Mouse (Mus musculus): ENCODE measurements around the gene Dnajb13. TPM values are rescaled to one million over a fixed set of nuclear protein-coding genes. Genes with fewer than 3 reads are reported as not detected.

The Dnajb13 gene
- polyA plus RNA-seq, 1 experiment from 2014 or later, result 0.49 TPM

DNA sequence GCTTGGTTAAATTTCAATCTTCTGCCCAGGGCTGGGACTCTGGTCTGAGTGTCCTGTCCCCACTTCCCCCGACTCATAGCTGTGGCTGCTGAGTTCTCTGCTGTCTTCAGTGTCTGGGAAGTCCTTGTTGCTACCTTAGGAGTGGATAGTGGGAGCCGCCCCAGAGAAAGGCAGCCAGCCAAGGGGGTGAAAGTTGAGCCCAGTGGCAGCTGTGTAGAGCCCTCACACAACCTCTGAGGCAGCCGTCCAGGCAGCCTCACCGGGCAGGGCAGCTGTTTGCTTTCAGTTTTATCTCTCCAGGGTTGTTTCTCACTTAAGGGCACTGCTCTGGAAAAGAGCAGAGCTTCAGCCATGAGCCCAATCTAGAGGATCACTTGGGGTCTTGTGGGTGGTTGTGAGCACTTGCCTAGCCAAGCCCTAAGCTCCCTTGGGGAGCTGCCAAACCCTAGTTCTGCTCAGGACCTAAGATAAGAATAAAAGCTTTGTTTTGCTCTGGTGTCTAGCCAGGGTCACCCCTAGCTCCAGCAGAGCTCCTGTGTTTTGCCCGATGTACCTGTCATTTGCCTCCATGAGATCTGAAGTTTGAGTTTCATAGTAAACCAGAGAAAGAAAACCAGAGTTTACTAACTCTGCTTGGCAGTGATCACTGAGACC lies 49.0 kb downstream of the Dnajb13 start:
- no peaks in the 10 kb centered on the region for H3K27me3 ChIP-seq (ENCODE audit: control insufficient read depth, insufficient read depth, low read length)
- no peak overlapping the region for H3K4me3 ChIP-seq (ENCODE audit: low read depth, low read length)
- H3K4me2 ChIP-seq (ENCODE audit: low read depth, low read length, severe bottlenecking), result no peak overlapping the region
- H3K9me3 ChIP-seq (ENCODE audit: control insufficient read depth, low read length), result no peaks in the 10 kb centered on the region
- H3K9ac ChIP-seq (ENCODE audit: low read length), result no peak overlapping the region
- no peaks in the 10 kb centered on the region for H3K4me1 ChIP-seq (replicated peaks; ENCODE audit: control insufficient read depth, insufficient read depth, low read length)
- WGBS, result 80% methylated on average over 5 of the region's 5 CpGs
- H3K27ac ChIP-seq (ENCODE audit: low read depth, low read length), result peak overlapping the region; percentile 41; the same call in 1 of the 2 replicates
- H3K36me3 ChIP-seq (ENCODE audit: control insufficient read depth, insufficient read depth, low read length), result no peaks in the 10 kb centered on the region; the same call in 1 of the 2 replicates
- no peak for ATAC-seq (replicated peaks; ENCODE audit: low FRiP score)
- DNase-seq (ENCODE audit: low spot score), result no peak

DNA sequence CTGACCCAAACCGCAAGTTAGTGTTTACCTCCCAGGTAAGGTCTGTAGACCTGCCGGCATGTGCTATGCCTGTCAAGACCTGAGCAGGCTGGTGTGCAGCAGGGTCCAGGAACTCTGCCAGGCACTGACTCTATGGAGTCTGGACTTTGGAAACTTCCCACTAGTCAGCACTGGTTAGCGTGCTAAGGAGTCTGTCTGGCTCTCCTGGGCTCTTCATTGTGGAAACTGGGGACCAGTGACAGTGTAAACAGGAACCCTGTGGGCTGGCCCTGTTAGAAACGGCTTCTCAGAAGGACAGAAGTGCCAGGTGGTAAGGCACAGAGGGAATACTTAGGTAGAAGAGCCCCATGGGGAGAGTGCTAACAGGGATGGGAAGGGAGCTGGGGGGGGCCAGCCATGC lies 49.5 kb downstream of the Dnajb13 start:
- no peak overlapping the region for H3K27ac ChIP-seq (ENCODE audit: low read depth, low read length)
- peaks cover 3% of the 10 kb centered on the region; the same call in 1 of the 2 replicates for H3K36me3 ChIP-seq (ENCODE audit: control insufficient read depth, insufficient read depth, low read length)
- no peak overlapping the region for H3K4me3 ChIP-seq (ENCODE audit: low read depth, low read length)
- no peaks in the 10 kb centered on the region for H3K9me3 ChIP-seq (ENCODE audit: control insufficient read depth, low read length)
- no peak overlapping the region for H3K9ac ChIP-seq (ENCODE audit: low read length)
- H3K4me2 ChIP-seq (ENCODE audit: low read depth, low read length, severe bottlenecking), result no peak overlapping the region
- no peak for DNase-seq (ENCODE audit: low spot score)
- H3K27me3 ChIP-seq (ENCODE audit: control insufficient read depth, insufficient read depth, low read length), result no peaks in the 10 kb centered on the region
- ATAC-seq (replicated peaks; ENCODE audit: low FRiP score), result no peak
- no peaks in the 10 kb centered on the region for H3K4me1 ChIP-seq (replicated peaks; ENCODE audit: control insufficient read depth, insufficient read depth, low read length)
- WGBS, result 81% methylated on average over 4 of the region's 4 CpGs

DNA sequence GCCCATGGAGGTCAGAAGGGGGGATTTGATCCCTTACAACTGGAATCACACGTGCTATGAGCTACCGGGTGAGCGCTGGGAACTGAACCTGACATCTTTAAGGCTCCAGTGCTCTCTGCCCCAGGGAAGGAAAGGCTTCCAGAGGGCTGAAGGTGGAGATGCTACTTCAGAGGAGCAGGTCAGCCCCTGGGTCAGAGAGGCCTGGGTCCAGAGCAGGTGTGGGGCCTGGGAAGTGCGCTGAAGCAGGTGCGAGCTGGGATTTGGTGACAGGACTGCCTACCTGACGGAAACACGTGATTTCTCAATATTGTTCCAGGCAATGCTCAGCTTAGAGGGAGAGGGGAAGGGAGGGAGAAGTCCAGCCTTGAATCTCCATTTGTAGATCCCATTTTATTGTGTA lies 50.5 kb downstream of the Dnajb13 start:
- Histone ChIP-seq H3K9me3 (ENCODE audit: control insufficient read depth, low read length) (no peaks in the 10 kb centered on the region), H3K36me3 (ENCODE audit: control insufficient read depth, insufficient read depth, low read length) (peaks cover 8% of the 10 kb centered on the region; the same call in 1 of the 2 replicates), H3K27ac (ENCODE audit: low read depth, low read length) (no peak overlapping the region), H3K4me3 (ENCODE audit: low read depth, low read length) (no peak overlapping the region), H3K4me2 (ENCODE audit: low read depth, low read length, severe bottlenecking) (no peak overlapping the region), H3K9ac (ENCODE audit: low read length) (no peak overlapping the region), H3K4me1 (replicated peaks; ENCODE audit: control insufficient read depth, insufficient read depth, low read length) (no peaks in the 10 kb centered on the region), H3K27me3 (ENCODE audit: control insufficient read depth, insufficient read depth, low read length) (no peaks in the 10 kb centered on the region)
- WGBS, result 92% methylated on average over 7 of the region's 7 CpGs
- DNase-seq (ENCODE audit: low spot score) (no peak), ATAC-seq (replicated peaks; ENCODE audit: low FRiP score) (no peak)

GRCm38 (mm10) chr7:100463757-100464156 lies 51.0 kb downstream of the Dnajb13 start:
- H3K4me2 ChIP-seq (ENCODE audit: low read depth, low read length, severe bottlenecking), result no peak overlapping the region
- H3K36me3 ChIP-seq (ENCODE audit: control insufficient read depth, insufficient read depth, low read length), result peaks cover 8% of the 10 kb centered on the region; the same call in 1 of the 2 replicates
- WGBS, result 89% methylated on average over 10 of the region's 10 CpGs
- H3K27me3 ChIP-seq (ENCODE audit: control insufficient read depth, insufficient read depth, low read length), result no peaks in the 10 kb centered on the region
- H3K9ac ChIP-seq (ENCODE audit: low read length), result no peak overlapping the region
- no peaks in the 10 kb centered on the region for H3K4me1 ChIP-seq (replicated peaks; ENCODE audit: control insufficient read depth, insufficient read depth, low read length)
- 0 out of 2 replicates have a peak overlapping the region, but pooled peaks have one; percentile 8 for H3K27ac ChIP-seq (ENCODE audit: low read depth, low read length)
- no peak for DNase-seq (ENCODE audit: low spot score)
- ATAC-seq (replicated peaks; ENCODE audit: low FRiP score), result no peak
- no peak overlapping the region for H3K4me3 ChIP-seq (ENCODE audit: low read depth, low read length)
- no peaks in the 10 kb centered on the region for H3K9me3 ChIP-seq (ENCODE audit: control insufficient read depth, low read length)

DNA sequence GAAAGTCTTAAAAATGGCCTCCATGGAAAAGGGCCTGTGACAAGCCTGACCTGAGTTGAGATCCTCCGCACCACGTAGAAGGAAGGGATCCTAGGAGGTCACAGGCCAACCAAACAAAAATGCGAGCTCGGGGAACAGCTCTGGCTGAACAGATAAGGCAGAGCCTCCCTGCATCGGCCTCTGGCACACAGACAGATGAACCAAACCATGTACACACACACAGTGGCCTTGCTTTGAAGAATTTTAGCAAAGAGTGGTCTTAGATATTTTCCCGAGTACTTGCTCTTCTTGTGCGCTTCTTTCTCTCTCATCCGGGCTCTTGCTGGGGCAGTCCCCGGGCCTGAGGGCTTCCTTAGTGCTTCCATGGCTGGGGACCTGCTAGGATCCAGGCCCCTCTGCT lies 51.6 kb downstream of the Dnajb13 start:
- H3K4me2 ChIP-seq (ENCODE audit: low read depth, low read length, severe bottlenecking), result no peak overlapping the region
- 90% methylated on average over 9 of the region's 9 CpGs for whole genome bisulfite sequencing
- 0 out of 2 replicates have a peak overlapping the region, but pooled peaks have one; percentile 8 for H3K27ac ChIP-seq (ENCODE audit: low read depth, low read length)
- H3K27me3 ChIP-seq (ENCODE audit: control insufficient read depth, insufficient read depth, low read length), result no peaks in the 10 kb centered on the region
- DNase-seq (ENCODE audit: low spot score), result no peak
- no peaks in the 10 kb centered on the region for H3K9me3 ChIP-seq (ENCODE audit: control insufficient read depth, low read length)
- H3K4me3 ChIP-seq (ENCODE audit: low read depth, low read length), result no peak overlapping the region
- H3K36me3 ChIP-seq (ENCODE audit: control insufficient read depth, insufficient read depth, low read length), result peaks cover 8% of the 10 kb centered on the region; the same call in 1 of the 2 replicates
- no peaks in the 10 kb centered on the region for H3K4me1 ChIP-seq (replicated peaks; ENCODE audit: control insufficient read depth, insufficient read depth, low read length)
- no peak for ATAC-seq (replicated peaks; ENCODE audit: low FRiP score)
- H3K9ac ChIP-seq (ENCODE audit: low read length), result no peak overlapping the region

DNA sequence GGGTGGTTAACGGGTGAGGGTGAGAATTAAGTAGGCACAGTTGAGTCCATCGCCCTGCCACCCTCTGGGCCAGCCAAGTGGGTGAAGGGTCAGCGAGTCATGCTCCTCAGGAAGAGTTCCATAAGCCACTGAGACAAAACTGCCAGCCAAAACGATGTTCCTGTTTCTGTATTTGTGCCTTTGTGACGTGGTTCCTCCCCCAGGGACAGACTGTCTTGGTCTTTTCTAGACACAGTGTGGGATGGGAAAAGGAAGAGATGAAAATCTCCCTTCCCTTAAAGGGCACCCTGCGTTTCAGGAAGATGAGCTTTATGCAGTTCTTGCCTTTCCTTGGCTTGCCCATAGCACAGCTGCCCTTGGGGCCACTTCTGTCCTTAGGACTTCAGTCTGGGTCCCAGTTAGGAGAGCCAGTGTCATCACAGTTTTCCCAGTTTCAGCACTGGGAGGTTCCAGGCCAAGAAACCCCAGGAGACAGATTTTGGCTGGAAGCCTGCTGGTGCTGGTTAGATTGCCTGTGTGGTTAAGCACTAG lies 53.1 kb downstream of the Dnajb13 start:
- H3K4me2 ChIP-seq (ENCODE audit: low read depth, low read length, severe bottlenecking), result no peak overlapping the region
- DNase-seq (ENCODE audit: low spot score) (no peak), ATAC-seq (replicated peaks; ENCODE audit: low FRiP score) (no peak)
- no peak overlapping the region for H3K27ac ChIP-seq (ENCODE audit: low read depth, low read length)
- 92% methylated on average over 6 of the region's 6 CpGs for WGBS
- no peak overlapping the region for H3K4me3 ChIP-seq (ENCODE audit: low read depth, low read length)
- H3K4me1 ChIP-seq (replicated peaks; ENCODE audit: control insufficient read depth, insufficient read depth, low read length), result no peaks in the 10 kb centered on the region
- H3K9ac ChIP-seq (ENCODE audit: low read length), result no peak overlapping the region
- H3K36me3 ChIP-seq (ENCODE audit: control insufficient read depth, insufficient read depth, low read length), result peaks cover 8% of the 10 kb centered on the region; the same call in 1 of the 2 replicates
- no peaks in the 10 kb centered on the region for H3K27me3 ChIP-seq (ENCODE audit: control insufficient read depth, insufficient read depth, low read length)
- H3K9me3 ChIP-seq (ENCODE audit: control insufficient read depth, low read length), result no peaks in the 10 kb centered on the region

DNA sequence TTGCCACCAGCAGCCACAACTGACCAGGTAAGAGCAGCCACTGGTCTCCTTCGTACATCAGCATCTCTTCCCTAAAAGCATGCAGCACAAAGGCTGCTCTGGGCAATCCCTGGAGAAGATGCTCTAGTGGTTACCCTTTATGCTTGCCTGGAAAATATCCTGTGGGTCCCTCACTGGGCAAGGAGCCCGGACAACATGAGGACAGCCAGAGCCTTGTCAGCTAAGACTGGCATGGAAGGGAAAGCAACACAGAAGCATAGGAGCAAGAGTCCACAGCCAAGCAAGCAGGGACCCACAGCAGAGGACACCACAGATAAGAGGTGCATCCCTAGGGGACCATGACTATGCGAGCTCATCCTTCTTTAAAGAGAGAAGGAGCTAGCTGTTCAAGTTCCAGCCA lies 54.9 kb downstream of the Dnajb13 start:
- H3K27ac ChIP-seq (ENCODE audit: low read depth, low read length), result no peak overlapping the region

DNA sequence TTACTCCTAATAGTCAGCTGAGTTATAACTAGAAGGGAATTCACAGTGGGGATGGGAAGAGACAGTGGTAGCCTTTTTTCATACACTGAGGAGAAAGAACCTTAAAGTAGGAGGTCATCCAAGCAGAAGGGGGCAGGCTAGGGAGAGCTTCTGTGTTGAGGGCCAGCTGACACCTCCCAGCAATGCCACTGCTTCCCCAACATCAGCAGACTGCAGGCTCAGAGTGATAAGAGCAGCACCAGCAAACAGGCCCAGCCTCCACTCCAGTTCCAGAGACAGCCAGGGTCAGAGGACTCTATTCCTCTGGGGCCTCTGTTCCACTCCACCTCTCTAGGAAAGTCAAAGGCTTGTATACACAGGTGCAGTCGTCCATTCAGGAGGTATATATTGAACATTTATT lies 56.6 kb downstream of the Dnajb13 start:
- no peaks in the 10 kb centered on the region for H3K27me3 ChIP-seq (ENCODE audit: control insufficient read depth, insufficient read depth, low read length)
- H3K4me2 ChIP-seq (ENCODE audit: low read depth, low read length, severe bottlenecking), result no peak overlapping the region
- H3K36me3 ChIP-seq (ENCODE audit: control insufficient read depth, insufficient read depth, low read length), result peaks cover 8% of the 10 kb centered on the region; the same call in 1 of the 2 replicates
- H3K4me3 ChIP-seq (ENCODE audit: low read depth, low read length), result no peak overlapping the region
- H3K9ac ChIP-seq (ENCODE audit: low read length), result no peak overlapping the region
- 84% methylated on average over 1 of the region's 1 CpGs for WGBS
- ATAC-seq (replicated peaks; ENCODE audit: low FRiP score) (no peak), DNase-seq (ENCODE audit: low spot score) (no peak)
- H3K4me1 ChIP-seq (replicated peaks; ENCODE audit: control insufficient read depth, insufficient read depth, low read length), result no peaks in the 10 kb centered on the region
- H3K27ac ChIP-seq (ENCODE audit: low read depth, low read length), result no peak overlapping the region
- H3K9me3 ChIP-seq (ENCODE audit: control insufficient read depth, low read length), result no peaks in the 10 kb centered on the region

More for the DNA sequence above, 54.9 kb downstream of the Dnajb13 start:
- ATAC-seq (replicated peaks; ENCODE audit: low FRiP score), result no peak
- no peak overlapping the region for H3K4me2 ChIP-seq (ENCODE audit: low read depth, low read length, severe bottlenecking)
- no peak overlapping the region for H3K9ac ChIP-seq (ENCODE audit: low read length)
- H3K4me1 ChIP-seq (replicated peaks; ENCODE audit: control insufficient read depth, insufficient read depth, low read length), result no peaks in the 10 kb centered on the region
- DNase-seq (ENCODE audit: low spot score), result no peak
- peaks cover 8% of the 10 kb centered on the region; the same call in 1 of the 2 replicates for H3K36me3 ChIP-seq (ENCODE audit: control insufficient read depth, insufficient read depth, low read length)
- no peaks in the 10 kb centered on the region for H3K27me3 ChIP-seq (ENCODE audit: control insufficient read depth, insufficient read depth, low read length)
- WGBS, result 96% methylated on average over 3 of the region's 3 CpGs
- no peaks in the 10 kb centered on the region for H3K9me3 ChIP-seq (ENCODE audit: control insufficient read depth, low read length)
- no peak overlapping the region for H3K4me3 ChIP-seq (ENCODE audit: low read depth, low read length)

Data from forebrain, embryonic 11.5 days (tissue).